Mouse (Mus musculus) spleen, postnatal 0 days (tissue): ENCODE measurements around the gene Morn4. TPM values are rescaled to one million over a fixed set of nuclear protein-coding genes. Genes with fewer than 3 reads are reported as not detected.

Experiments
- polyA plus RNA-seq: library from polyadenylated mRNA; unstranded; fragments of >200 nt; fragmentation: Nextera tagmentation; extraction: Ambion mirVana; gene quantifications from 2 replicates; pipeline ENCODE4 v1.2.1, GENCODE M21; 2015

The Morn4 gene
- polyA plus RNA-seq, result 2.3 and 3.6 TPM in 2 replicates

DNA sequence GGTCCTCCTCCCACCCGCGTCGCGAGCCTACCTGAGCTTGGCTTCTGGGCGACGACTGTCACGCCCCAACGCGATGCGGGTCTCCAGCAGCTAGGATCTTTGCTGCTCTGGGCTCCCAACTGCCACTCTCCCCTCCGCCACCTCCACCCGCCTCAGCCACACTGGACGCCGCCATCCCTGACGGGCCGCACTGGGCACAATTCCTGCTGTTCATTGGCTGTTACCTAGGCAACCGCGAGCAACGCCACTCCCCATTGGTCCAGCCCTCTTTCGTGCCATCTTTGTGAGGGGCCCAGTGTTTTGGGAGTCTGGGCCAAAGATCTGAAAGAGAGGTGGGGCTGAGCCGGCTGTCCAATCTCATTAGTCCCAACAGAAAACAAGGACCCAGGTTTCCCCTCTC is at the start of gene Morn4:
Morn4 (minus strand) TSS at position 192 of the 400 bp plus-strand sequence.

GRCm38 (mm10) chr19:42128787-42129508 is 42.8 kb upstream of the Morn4 start, which contains the start of gene Avpi1:
Avpi1 (minus strand) TSS chr19:42129059.

DNA sequence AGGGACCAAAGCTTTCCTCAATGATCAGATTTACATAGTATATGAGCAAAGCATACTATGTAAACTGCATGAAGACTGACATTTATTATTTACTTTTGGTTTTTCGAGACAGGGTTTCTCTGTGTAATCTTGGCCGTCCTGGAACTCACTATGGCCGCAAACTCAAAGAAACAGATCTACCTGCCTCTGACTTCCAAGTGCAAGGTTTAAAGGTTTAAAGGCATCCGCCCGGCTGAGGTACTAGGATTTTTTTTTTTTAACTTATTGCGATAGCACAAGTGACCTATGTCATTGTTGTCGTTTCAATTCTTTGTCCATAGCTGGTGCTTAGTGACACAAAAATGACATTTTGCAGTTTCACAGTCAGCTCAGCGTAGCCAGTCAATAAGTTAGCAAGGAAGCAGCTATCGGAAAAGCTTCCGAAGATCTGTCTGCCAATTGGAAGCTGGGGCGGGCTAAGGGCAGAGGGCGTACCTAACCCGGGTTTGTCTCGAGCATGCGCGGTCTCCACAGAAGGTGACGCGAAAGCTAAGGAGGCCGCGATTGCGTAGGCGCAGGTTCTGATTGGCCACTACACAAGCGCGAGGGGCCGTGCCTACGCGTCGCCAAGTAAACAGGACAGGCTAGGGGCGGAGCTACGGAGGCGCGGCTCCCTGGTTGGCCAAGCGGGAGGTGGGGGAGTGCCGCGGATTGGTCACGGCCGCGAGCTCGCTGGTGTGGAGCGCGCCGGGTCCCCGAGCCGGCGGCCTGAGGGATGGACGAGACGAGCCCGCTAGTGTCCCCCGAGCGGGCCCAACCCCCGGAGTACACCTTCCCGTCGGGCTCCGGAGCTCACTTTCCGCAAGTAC is 3.8 kb upstream of the Morn4 start, which contains the start of gene Pi4k2a:
Pi4k2a (plus strand) TSS at position 723 of the 848 bp plus-strand sequence.

GRCm38 (mm10) chr19:42051948-42052347 is 34.2 kb downstream of the Morn4 start, which contains the start of gene 4933411K16Rik:
4933411K16Rik (plus strand) TSS chr19:42052248.

GRCm38 (mm10) chr19:42045269-42046102 is 40.7 kb downstream of the Morn4 start, which contains the start of gene Hoga1:
Hoga1 (plus strand) TSS chr19:42045610.

DNA sequence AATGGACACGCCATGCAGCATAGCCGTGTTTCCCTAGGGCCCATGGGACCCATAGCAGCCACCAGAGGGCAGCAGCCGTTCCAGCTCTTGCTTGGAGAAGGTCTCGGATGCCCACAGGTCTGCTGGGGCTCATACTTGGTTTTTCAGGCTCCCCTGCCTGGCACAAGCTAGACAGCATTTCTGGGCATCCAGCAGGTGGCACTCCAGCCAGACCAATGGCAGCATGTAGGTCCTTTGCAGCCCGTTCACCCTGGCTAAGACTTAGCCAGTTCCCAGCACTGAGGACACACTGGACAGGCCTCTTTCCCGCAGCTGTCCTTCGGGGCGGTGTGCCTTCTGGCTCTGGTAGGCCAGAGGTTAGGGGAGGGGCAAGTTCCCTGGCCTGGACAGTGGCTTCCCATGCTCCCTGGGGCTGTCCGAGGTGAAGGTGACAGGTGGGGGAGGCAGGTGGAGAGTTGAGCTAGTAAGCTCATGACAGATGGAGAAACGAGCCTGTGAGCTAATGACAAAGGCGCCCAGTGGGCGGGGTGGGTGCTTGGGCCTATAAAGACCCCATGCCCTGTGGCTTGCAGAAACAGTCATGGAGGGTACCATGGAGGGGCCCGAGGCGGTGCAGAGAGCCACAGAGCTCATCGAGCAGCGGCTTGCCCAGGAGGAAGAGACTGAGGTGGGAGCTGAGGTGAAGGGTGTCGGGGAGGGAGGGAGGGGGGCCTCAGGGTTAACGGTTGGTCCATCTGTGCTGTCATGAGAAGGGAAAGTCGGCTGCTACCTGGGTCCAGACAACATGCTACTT is 50.5 kb downstream of the Morn4 start, which contains the start of gene Ankrd2:
Ankrd2 (plus strand) TSS at position 545 of the 793 bp plus-strand sequence.

Other genes with a start within 250 kb of the Morn4 start
- gene Frat2, start 238.2 kb downstream of the Morn4 start, polyA plus RNA-seq, result 11.7 and 12.3 TPM in 2 replicates
- gene Rrp12, start 190.2 kb downstream of the Morn4 start, polyA plus RNA-seq, result 8.0 TPM in 2 replicates
- 136 and 152 TPM in 2 replicates for gene Pgam1, start 174.4 kb downstream of the Morn4 start, polyA plus RNA-seq
- gene Exosc1, start 152.9 kb downstream of the Morn4 start, polyA plus RNA-seq, result 65.5 and 67.9 TPM in 2 replicates
- gene Zdhhc16, start 152.9 kb downstream of the Morn4 start, polyA plus RNA-seq, result 43.8 and 46.1 TPM in 2 replicates
- gene Mms19, start 105.2 kb downstream of the Morn4 start, polyA plus RNA-seq, result 12.9 and 18.3 TPM in 2 replicates
- 6.5 and 9.7 TPM in 2 replicates for gene Ubtd1, start 104.6 kb downstream of the Morn4 start, polyA plus RNA-seq
- gene Ankrd2, start 50.4 kb downstream of the Morn4 start, polyA plus RNA-seq, result 5.4 and 6.2 TPM in 2 replicates
- gene Hoga1, start 40.7 kb downstream of the Morn4 start, polyA plus RNA-seq, result 0.81 and 1.1 TPM in 2 replicates
- not detected in 2 replicates for gene 4933411K16Rik, start 34.1 kb downstream of the Morn4 start, polyA plus RNA-seq
- gene Pi4k2a, start 4.1 kb upstream of the Morn4 start, polyA plus RNA-seq, result 9.6 and 12.5 TPM in 2 replicates
- gene Avpi1, start 42.7 kb upstream of the Morn4 start, polyA plus RNA-seq, result 5.9 and 10.2 TPM in 2 replicates
- gene Marveld1, start 61.0 kb upstream of the Morn4 start, polyA plus RNA-seq, result 4.2 and 6.5 TPM in 2 replicates
- gene Zfyve27, start 77.6 kb upstream of the Morn4 start, polyA plus RNA-seq, result 15.9 and 17.4 TPM in 2 replicates
- gene Sfrp5, start 115.9 kb upstream of the Morn4 start, polyA plus RNA-seq, result not detected in 2 replicates
- gene Golga7b, start 161.2 kb upstream of the Morn4 start, polyA plus RNA-seq, result not detected in 2 replicates